Mouse (Mus musculus): ENCODE measurements around the gene Ptgfrn.

Gene Ptgfrn

DNA sequence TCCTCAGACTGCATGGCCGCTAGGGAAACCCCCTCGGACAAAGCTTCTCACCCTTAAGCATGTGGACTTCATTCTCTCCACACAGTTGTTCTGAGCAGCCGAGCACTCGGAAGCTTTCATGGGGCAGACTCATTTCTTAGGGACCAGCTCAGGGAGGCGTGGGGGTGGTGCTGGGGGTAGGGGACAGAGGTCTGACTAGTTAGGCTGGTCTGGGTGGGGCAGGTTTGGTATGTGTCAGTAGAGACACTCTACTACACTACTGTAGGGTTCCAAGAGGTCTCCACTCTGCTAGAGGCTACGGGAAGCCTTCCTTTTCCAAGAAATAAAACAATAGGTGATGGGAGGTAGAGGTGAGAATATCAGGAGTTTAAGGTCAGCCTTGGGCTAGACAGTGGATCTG lies 65.4 kb downstream of the Ptgfrn start:
- DNase-seq (ENCODE audit: low read depth in 1 of 2, low spot score in 2 of 2), result no peak

DNA sequence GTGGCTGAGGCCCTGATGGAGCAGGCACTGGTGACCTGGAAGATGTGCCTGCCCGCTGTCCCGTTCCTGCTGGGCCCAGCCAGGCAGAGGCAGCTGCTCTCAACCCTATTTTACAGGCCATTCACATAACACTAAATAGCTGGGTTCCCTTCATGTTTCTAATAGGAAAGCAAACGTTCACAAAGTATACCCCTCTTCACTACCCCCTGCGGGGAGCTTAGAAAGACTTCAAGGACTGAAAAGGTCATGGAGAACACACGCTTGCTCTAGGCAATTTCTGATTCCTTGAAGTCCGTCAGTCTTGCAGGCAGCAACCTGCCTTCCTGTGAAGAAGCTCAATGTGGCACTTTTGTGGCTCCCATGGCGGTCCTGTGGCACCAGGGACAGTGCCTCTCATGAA lies 68.1 kb downstream of the Ptgfrn start:
- DNase-seq (ENCODE audit: low read depth in 1 of 2, low spot score in 2 of 2), result no peak

DNA sequence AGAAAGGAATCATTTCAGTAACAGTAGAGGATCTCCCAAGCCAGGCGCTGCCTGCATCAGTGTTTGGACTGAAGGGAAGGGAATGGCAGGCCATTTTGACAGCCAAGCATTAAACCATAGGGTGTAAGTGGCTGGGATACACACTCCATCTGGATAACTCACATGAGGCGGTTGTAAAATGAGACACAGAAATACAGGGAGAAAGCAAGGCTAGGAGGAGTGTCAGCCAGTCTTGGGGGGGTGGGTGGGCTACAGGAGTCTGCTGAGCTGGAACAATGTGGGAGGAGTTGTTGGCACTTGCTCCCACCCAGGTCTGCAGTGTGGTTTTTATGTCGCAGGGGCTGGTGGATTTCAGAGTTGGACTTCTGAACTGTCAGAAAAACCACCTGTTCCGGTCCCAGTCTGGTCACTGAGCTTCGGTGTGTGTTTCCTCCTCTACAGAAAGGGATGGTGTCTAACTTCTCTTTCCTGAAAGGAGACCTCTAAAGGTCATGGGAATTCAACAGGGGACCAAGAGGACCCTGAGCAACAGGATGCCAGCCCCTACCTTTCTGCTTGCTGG lies 72.0 kb downstream of the Ptgfrn start:
- DNase-seq (ENCODE audit: low read depth in 1 of 2, low spot score in 2 of 2), result no peak

DNA sequence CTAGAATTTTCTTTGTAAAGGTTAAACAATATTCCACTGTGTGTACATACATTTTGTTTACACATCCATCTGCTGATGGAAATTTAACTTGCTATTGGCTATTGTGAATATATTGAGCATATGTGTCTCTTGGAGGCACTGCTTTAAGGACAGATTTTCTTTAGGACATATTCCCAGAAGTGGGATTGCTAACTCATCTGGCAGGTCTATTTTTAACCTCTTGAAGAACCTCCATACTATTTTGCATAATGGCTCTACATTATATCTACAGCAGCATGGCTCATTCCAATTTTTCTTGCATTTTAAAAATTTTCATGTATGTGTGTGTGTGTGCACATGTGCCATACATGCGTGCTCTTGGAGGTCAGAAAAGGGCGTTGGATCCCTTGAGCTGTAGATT lies 74.1 kb downstream of the Ptgfrn start:
- DNase-seq (ENCODE audit: low read depth in 1 of 2, low spot score in 2 of 2), result no peak

DNA sequence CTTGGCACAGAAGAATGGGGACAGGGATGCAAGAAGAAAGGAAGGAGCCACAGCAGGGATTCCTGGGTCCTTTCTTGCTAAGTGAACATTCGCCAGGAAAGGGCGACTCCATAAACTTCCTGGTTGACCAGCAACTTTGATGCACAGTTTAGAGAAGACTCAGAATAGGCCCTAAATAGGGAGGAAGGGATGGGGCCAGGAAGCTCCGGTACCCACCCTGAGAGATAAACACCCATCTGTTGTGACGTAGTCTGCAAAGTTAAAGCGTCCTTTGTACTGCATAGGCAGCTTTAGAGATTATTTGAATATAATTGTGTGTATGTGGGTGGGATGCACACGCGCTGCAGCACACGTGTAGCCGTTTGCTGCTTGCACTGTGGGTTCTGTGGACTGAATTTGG lies 75.6 kb downstream of the Ptgfrn start:
- no peak for DNase-seq (ENCODE audit: low read depth in 1 of 2, low spot score in 2 of 2)

DNA sequence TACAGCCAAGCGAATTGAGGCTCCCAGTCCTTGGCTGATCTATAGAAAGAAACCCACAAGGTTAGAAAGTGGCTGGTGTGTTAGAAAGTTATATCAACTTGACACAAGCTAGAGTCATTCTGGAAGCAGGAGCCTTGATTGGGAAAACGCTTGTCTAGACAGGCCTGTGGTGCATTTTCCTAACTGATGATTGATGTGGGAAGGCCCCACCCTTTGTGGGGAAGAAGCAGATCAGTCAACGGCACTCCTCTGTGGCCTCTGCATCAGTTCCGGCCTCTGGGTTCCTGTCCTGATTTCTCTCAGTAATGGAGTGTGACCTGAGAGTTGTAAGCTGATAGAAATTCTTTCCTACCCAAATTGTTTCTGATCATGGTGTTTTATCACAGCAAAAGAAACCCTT lies 76.4 kb downstream of the Ptgfrn start:
- no peak for DNase-seq (ENCODE audit: low read depth in 1 of 2, low spot score in 2 of 2)

DNA sequence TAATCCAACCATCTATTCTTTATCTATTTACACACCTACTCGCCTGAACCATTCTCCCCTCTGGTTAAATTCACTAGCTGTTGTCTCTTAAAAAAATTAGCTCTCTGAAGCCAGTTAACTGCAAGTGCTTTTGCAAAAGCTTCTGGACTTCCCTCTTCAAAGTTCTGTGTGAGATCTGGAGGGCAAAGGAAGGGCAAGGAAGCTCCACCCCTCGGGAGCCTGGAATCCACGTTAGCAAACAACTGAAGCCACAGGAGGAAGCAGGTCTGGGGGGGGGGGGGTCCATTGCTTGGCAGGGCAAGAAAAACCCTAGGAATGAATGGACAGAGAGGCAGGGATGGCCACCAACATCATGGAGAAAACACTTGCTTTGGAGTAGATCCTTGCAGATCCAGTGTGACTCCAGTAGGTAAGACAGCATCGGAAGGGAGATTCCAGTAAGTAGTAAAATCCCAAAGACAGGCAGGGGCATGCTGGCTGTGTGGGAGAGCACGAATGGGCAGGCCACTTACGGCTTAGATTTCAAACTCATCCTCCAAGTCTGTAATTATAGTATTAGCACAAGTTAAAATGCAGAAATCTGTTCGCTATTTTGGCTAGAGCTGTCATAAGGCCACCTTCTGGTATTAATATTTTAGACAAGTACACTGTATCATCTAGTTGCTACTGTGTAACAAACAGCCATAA lies 78.5 kb downstream of the Ptgfrn start:
- DNase-seq (ENCODE audit: low read depth in 1 of 2, low spot score in 2 of 2), result no peak

DNA sequence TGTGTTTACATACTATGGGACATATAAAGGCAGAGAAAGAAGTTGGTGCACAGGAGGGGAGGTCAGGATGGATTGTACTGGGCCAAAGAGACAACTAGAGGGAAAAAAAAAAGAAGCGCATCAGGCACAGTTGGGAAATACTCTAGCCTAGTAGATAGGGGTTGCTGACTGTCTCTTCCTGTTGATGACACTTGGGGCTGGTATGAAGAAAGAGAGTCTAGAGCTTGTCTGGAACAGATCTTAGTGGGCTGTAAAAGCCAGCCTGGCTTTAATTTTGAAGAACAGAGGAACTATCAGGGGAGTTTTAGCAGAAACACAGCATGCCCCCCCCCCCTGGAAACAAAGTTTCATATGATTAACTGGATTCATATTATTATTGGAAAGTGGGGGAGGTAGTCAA lies 79.4 kb downstream of the Ptgfrn start:
- no peak for DNase-seq (ENCODE audit: low read depth in 1 of 2, low spot score in 2 of 2)

DNA sequence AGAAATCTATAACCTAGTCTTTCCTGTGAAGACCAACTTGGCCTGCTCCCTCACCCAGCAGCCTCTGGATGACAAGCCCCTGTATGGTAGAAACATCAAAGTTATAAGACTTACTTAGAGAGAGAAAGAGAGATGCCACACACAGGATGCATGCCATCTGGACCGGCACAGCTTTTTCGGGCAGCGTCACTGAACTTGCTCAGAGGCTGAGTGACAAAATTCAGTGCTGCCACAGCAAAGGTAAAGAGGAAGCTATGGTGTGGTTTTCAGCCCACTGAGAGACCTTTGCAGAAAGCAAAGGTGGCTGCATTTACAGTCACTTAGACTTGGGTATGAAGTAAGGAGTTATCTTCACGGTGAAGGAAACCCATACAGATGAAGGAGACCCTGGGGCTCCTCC lies 80.7 kb downstream of the Ptgfrn start, which contains the start of gene Cd101:
Cd101 (minus strand) TSS at position 218 of the 400 bp plus-strand sequence.
- DNase-seq (ENCODE audit: low read depth in 1 of 2, low spot score in 2 of 2), result no peak

DNA sequence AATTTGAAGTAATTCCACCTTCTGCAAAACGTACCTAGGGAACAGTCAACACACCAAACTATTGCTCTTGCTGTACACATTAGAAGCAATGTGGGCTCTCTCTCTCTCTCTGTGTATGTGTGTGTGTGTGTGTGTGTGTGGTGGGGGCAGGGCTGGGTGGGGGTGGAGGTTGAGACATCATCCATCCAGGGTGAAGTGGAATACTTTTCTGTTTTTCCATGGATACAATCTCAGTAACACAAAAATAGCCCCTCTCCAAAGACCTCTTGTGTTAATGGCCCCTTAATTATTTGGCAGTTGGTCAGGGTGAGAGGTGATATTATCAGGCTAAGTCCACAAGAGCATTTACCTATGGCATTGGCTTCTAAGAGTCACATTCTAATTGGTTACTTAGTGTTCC lies 83.3 kb downstream of the Ptgfrn start:
- no peak for DNase-seq (ENCODE audit: low read depth in 1 of 2, low spot score in 2 of 2)

DNA sequence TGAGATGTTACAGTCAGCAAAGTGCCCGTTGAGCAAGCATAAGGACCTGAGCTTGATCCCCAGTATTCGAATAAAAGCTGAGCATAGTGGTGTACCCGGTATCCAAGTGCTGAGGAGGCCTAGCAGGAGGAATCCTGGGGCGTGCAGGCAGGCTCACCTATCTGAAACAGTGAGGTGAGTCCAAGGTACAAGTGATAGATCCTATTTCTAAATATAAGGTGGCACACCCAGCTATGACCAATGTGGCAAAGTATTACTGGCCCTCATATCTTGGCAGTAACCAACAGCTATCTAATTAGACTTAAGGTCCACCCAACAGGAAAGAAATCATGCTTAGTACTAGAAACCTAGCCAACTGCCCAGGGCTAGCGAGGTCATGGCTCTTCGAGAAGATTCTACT lies 87.1 kb downstream of the Ptgfrn start:
- no peak for DNase-seq (ENCODE audit: low read depth in 1 of 2, low spot score in 2 of 2)

DNA sequence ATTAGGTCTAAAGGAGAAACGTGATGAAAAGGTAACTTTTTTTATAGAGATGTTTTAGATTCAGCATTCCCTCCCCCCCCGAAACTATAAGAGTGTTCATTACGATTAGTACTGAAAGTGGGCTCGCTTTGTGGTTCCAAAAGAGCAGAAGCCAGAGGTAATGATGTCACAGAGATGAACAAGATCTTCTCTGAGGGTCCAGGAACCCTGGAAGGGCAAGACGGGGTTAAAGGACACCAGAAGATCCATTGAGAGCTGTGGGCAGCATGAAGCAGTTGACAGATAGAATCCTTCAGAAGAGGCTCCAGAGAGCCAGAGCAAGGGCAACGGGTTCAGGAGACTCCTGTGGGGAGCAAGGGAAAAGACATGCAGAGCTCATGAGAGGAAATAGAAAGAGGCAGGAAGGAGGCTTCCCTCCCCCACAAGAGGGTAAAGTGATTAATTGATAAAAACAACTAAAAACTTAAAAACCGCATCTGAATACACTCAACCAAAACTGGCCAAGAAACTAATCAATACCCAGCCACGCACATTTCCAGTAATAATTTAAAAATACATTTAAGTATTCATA lies 88.5 kb downstream of the Ptgfrn start:
- DNase-seq (ENCODE audit: low read depth in 1 of 2, low spot score in 2 of 2), result no peak

DNA sequence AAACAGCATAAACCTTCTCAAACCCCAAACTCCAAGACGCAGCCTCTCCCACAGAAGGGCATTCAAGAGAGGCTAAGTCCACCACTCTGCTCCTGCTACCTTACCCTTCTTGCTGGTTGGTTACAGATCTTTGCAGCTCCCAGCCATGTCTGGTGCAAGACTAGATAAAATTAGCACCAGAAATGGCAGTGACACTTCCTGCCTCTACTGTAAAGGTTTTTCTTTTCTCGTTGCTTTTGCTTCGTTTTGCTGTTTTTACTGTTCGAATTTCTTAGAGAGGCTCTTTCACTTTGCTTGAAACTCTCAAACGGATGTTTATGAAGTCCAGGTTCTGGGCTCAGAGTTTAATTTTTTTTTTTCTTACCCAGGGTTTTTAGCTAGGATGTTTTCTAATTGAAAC lies 89.0 kb downstream of the Ptgfrn start:
- no peak for DNase-seq (ENCODE audit: low read depth in 1 of 2, low spot score in 2 of 2)

DNA sequence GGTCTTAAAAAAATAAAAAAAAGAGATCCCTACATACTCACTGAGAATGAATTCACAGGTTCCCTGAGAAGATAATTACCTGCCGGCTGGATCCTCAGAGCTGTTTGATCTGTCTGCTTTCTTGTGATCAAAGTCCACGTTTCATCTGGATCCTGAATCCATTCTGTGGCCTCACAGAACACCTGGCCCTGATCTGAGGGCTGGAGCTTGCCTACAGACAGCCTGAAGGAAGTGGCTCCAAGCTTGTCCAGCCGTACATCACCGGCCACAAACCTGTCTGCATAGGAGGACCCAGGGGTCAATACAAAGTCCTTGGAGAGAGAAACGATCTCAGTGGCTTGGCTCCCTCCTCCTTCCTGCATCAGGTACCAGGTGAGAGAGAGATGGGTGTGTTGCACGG lies 91.6 kb downstream of the Ptgfrn start:
- DNase-seq (ENCODE audit: low read depth in 1 of 2, low spot score in 2 of 2), result no peak

DNA sequence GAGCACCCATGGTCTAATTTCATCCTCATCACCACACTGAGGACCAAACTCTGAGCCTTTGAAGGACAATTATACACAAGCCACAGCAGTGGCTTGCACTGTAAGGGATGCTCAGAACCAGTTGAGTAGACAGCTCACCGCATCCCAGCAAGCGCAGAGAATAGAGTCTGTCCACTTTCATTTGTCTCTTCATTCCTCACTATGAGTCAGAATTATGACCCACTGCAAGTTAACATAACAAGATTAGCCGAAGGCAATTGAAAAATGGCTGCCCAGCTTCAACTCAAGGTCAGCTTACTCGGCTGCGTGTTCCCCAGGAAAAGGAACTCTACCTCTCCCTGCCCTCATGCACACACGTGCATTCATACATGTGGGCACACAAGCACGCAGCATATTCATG lies 94.0 kb downstream of the Ptgfrn start:
- no peak for DNase-seq (ENCODE audit: low read depth in 1 of 2, low spot score in 2 of 2)

DNA sequence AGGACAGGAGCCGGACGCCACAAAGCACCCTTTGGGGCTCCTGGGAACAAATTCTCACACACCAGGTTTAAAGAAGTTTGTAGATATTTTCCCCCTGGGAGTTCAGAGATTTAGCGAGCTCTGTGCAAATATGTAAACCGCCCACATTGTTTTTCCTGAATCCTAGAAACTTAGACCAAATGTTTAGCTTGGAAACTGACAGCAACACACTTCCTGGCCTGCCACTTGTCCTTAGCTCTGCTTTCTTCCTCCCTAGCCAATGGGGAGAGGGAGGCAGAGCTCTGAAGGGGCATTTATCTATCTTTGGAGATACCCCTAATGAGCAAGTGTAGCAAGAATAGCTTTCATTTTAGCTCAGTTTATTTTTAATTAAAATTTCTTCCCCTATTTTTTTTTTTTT lies 94.8 kb downstream of the Ptgfrn start:
- DNase-seq (ENCODE audit: low read depth in 1 of 2, low spot score in 2 of 2), result no peak

DNA sequence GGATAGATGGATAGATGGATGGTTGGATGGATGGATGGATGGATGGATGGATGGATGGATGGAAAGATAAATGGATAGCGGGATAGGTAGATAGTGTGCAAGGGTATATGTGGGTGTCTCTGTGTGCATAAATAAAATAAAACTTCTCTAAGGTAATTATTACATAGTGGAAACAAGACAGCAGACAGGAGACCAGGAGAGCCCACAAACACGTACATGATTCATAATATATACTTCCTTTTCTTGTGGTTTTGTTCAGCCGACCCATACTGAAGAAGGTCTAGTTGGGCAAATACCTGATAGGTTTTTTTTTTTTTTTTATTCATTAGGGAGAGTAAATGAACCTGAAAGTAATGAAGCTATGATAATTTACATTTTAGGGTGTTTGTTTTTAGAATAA lies 96.5 kb downstream of the Ptgfrn start:
- DNase-seq (ENCODE audit: low read depth in 1 of 2, low spot score in 2 of 2), result no peak

DNA sequence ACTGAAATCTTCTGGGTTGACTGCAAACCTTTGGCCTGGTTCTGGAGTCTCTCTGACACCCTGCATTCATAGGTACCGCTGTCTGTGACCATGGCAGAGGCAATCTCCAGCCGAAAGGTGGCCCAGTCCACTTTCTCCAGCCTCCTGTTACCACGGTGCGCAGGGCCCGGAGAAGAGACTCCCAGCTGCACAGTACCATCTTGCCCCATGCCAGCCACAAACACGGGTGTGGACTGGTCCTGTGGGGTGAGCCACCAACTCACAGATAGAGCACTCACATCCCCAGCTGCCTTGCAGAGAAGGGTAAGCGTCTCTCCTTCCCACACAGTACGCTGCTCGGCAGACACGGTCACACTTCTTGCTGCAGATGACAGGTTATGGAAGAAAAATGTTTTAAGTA lies 97.1 kb downstream of the Ptgfrn start:
- no peak for DNase-seq (ENCODE audit: low read depth in 1 of 2, low spot score in 2 of 2)

DNA sequence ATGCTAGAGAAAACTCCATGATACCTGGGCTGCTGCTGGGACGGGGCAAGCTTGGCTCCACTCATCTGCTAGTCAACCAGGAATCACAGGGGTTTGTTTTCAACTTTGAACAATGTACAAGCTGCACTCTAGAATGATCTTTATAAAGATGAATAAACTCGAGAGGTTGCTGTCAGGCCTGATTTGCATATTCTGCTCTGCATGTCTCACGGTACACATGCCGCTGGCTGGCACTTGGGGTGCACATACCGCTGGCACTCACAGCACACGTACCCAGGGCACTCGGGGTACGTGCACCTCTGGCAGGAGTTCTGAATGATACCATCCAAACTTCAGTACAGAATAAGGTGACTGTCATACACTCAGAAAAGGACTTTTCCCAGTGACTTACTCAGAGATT lies 97.5 kb downstream of the Ptgfrn start:
- DNase-seq (ENCODE audit: low read depth in 1 of 2, low spot score in 2 of 2), result no peak

DNA sequence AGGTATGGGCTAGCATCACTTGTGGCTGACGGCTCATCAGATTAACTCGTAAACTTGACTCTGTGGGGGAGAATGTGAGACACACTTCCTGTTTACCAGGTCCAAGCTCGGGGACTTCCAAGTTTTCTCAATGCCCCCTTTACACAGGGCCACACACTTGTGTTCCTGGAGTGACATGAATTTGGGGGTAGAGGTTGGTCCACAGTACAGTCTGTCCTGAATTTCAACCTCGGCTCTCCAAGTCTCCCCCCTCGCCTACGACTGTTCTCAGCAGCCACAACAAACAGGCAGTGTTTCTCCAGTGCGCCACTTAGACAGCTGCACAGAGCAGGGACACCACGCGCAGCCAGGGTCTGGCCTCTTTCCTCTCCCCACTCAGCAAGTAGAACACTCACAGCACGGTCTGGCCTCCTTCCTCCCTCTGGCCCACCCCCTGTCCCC lies 97.9 kb downstream of the Ptgfrn start:
- peak in 1 of 2 experiments; percentile 66 for DNase-seq (ENCODE audit: low read depth in 1 of 2, low spot score in 2 of 2)

DNA sequence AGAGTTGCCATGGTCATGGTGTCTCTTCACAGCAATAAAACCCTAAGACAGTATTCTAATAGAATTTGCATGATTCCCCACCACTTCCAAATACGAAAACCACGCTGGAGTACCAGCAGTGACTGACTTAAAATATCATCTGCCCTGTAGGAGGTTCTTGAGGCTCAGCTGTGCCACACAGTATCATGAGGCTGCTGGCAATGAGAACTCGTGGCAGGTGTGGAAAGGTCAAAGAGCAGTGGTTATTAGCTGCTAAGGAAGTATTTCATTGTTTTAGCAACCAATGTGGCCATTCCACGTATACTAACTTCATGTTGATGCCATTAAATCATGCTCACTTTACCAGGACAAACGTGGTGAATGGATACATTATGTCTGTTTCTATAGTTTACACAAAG lies 98.9 kb downstream of the Ptgfrn start:
- no peak for DNase-seq (ENCODE audit: low read depth in 1 of 2, low spot score in 2 of 2)

DNA sequence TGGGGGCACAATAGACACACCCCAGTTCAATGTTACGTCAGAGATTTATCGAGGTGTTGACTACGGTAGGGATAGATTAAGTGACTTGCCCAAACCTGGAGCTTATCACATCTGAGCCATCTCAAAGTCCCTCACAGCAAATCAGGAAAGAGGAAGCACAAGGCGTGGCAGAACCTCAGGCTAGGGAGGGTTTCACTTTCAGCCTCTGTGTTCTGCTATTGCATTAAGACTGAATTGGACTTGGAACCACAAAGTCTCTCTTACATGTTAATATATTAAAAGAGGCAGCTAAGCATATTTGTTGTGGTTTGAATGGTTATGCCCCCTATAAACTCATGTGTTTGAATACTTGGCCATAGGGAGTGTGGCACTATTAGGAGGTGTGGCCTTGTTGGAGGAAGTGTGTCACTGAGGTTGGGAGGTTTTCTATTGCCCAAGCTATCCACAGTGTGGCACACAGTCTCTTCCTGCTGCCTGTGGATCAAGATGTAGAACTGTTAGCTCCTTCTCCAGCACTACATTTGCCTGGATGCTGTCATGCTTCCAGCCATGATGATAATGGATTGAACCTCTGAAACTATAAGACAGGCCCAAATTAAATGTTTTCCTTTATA lies 99.4 kb downstream of the Ptgfrn start:
- DNase-seq (ENCODE audit: low read depth in 1 of 2, low spot score in 2 of 2), result peak; percentile 61
